Comparison of ENCODE assay signal across 8 mouse cellular contexts in genomic region chr17:8800478-8801082, GRCm38 (mm10).
DNase-seq lines count a peak whose midpoint lies in the region; ATAC-seq and TF ChIP-seq lines count a peak whose summit lies in the region.

No protein-coding gene starts in this region.

- ATAC-seq in embryonic facial prominence, embryonic 14.5 days (ENCODE audit: low read depth): peak; percentile 79
- ATAC-seq in hindbrain, postnatal 0 days: peak; percentile 25
- ATAC-seq in stomach, embryonic 15.5 days (ENCODE audit: insufficient read depth, low FRiP score, low read depth): peak; percentile 49

- peak overlapping the region; percentile 86 for H3K27ac ChIP-seq in gastrocnemius, adult 2 months
- H3K27ac ChIP-seq in embryonic facial prominence, embryonic 14.5 days (replicated peaks; ENCODE audit: low read depth, low read length): peak overlapping the region; percentile 44
- H3K27ac ChIP-seq in hindbrain, postnatal 0 days: peak overlapping the region; percentile 80
- 0 out of 2 replicates have a peak overlapping the region, but pooled peaks have one; percentile 44 for H3K27ac ChIP-seq in stomach, embryonic 15.5 days

- no peaks in the 10 kb centered on the region for H3K9me3 ChIP-seq in embryonic facial prominence, embryonic 14.5 days (ENCODE audit: control insufficient read depth, low read length)
- H3K9me3 ChIP-seq in hindbrain, postnatal 0 days (ENCODE audit: low read length): no peaks in the 10 kb centered on the region
- no peaks in the 10 kb centered on the region for H3K9me3 ChIP-seq in stomach, embryonic 15.5 days

- under 1% methylated on average over 15 of the region's 53 CpGs for WGBS in embryonic facial prominence, embryonic 14.5 days
- 2% methylated on average over 42 of the region's 53 CpGs for WGBS in hindbrain, postnatal 0 days
- under 1% methylated on average over 53 of the region's 53 CpGs for WGBS in stomach, embryonic 15.5 days

- no peaks in the 10 kb centered on the region for H3K36me3 ChIP-seq in embryonic facial prominence, embryonic 14.5 days (ENCODE audit: control insufficient read depth, insufficient read depth, low read length)
- H3K36me3 ChIP-seq in hindbrain, postnatal 0 days (ENCODE audit: insufficient read depth, low read length): no peaks in the 10 kb centered on the region
- H3K36me3 ChIP-seq in stomach, embryonic 15.5 days: no peaks in the 10 kb centered on the region

- peak overlapping the region; percentile 98 for H3K4me2 ChIP-seq in embryonic facial prominence, embryonic 14.5 days (ENCODE audit: low read depth, low read length)
- peak overlapping the region; percentile 77 for H3K4me2 ChIP-seq in hindbrain, postnatal 0 days (ENCODE audit: low read depth, low read length)
- H3K4me2 ChIP-seq in stomach, embryonic 15.5 days: peak overlapping the region; percentile 95

- H3K27me3 ChIP-seq in embryonic facial prominence, embryonic 14.5 days (replicated peaks; ENCODE audit: control insufficient read depth, insufficient read depth, low read length): peaks cover 81% of the 10 kb centered on the region
- H3K27me3 ChIP-seq in hindbrain, postnatal 0 days (ENCODE audit: insufficient read depth, low read length): peaks cover 34% of the 10 kb centered on the region
- H3K27me3 ChIP-seq in stomach, embryonic 15.5 days (replicated peaks): peaks cover 75% of the 10 kb centered on the region

- peak overlapping the region; percentile 87 for H3K4me3 ChIP-seq in gastrocnemius, adult 2 months
- H3K4me3 ChIP-seq in embryonic facial prominence, embryonic 14.5 days (ENCODE audit: low read depth, low read length): peak overlapping the region; percentile 69
- H3K4me3 ChIP-seq in hindbrain, postnatal 0 days (ENCODE audit: low read length): peak overlapping the region; percentile 88
- peak overlapping the region; percentile 66 for H3K4me3 ChIP-seq in stomach, embryonic 15.5 days (replicated peaks)

- H3K4me1 ChIP-seq in embryonic facial prominence, embryonic 14.5 days (ENCODE audit: control insufficient read depth, insufficient read depth, low read length): peaks cover 10% of the 10 kb centered on the region; the same call in 1 of the 2 replicates
- H3K4me1 ChIP-seq in hindbrain, postnatal 0 days (ENCODE audit: insufficient read depth, low read length): peaks cover 15% of the 10 kb centered on the region; the same call in 1 of the 2 replicates
- peaks cover 5% of the 10 kb centered on the region; the same call in 1 of the 2 replicates for H3K4me1 ChIP-seq in stomach, embryonic 15.5 days

- intact Hi-C loops in gastrocnemius, adult 2 months (cut with DNase I): no loop called here

- no peak for DNase-seq in gastrocnemius, adult 2 months
- no peak for DNase-seq in gastrocnemius, postnatal 25 days
- DNase-seq in ES-CJ7 (ENCODE audit: low read depth, low spot score): peak; percentile 27
- peak; percentile 78 for DNase-seq in embryonic facial prominence, embryonic 14.5 days (ENCODE audit: low spot score)
- peak; percentile 71 for DNase-seq in hindbrain, postnatal 0 days (ENCODE audit: low spot score)
- DNase-seq in lung, postnatal 36 days: peak; percentile 35
- DNase-seq in cerebellum, adult 11-12 months: no peak

- TF ChIP-seq CTCF in gastrocnemius, adult 2 months (IDR thresholded peaks at IDR 0.05): peak; percentile 2; the same call in 1 of the 2 replicates
- no peak for TF ChIP-seq CTCF in hindbrain, postnatal 0 days (IDR thresholded peaks at IDR 0.05; ENCODE audit: low read depth)

- H3K9ac ChIP-seq in embryonic facial prominence, embryonic 14.5 days (ENCODE audit: low read depth, low read length): peak overlapping the region; percentile 73
- peak overlapping the region; percentile 83 for H3K9ac ChIP-seq in hindbrain, postnatal 0 days (replicated peaks; ENCODE audit: low read length)
- peak overlapping the region; percentile 47; the same call in 1 of the 2 replicates for H3K9ac ChIP-seq in stomach, embryonic 15.5 days

Comparison
In these comparisons a context has a peak if more than half of its experiments do, and no peak if none do; other contexts are left out.
1. DNase-seq: peak in ES-CJ7 (single experiment), embryonic facial prominence, embryonic 14.5 days (single experiment), hindbrain, postnatal 0 days (single experiment) and lung, postnatal 36 days (single experiment); none in gastrocnemius, adult 2 months (single experiment), gastrocnemius, postnatal 25 days (single experiment) and cerebellum, adult 11-12 months (single experiment).
2. ATAC-seq: peak in every context shown above with its lines; median percentile 79 in embryonic facial prominence, embryonic 14.5 days; 49 in stomach, embryonic 15.5 days; 25 in hindbrain, postnatal 0 days.
3. Peak in every context shown above with its lines, with median percentiles within 50 percentile points of each other: H3K27ac ChIP-seq, H3K4me3 ChIP-seq, H3K4me2 ChIP-seq and H3K9ac ChIP-seq.